29 mouse cellular contexts compared by ENCODE assay signal in the genomic region with DNA sequence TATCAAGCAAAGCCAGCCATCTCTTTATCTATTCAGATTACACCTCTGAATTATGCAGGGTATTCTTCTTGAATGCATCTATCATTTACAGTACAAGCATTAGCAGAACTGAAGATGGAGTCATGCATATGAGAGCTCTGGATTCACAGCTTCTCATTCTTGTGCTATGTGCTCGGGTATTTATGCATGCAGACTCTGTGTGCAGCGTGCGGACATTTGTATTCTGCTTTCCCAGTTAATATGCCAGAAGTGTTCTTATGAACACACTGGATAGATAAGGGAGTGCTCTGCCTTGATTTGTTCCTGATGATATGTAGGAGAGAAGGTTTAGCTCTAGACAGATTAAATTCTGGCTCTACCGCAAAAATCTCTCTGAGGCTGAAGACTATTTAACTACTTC.
DNase-seq lines count a peak whose midpoint lies in the region; ATAC-seq lines count a peak whose summit lies in the region.
"Had no signal": no experiment of that assay in that cellular context is flagged by ENCODE, and none has a peak within 500 bp of the region (broad histone marks: within the 10 kb centered on the region; RNA-seq: fewer than 3 reads in every experiment).

No protein-coding gene starts in this region.

- no peaks in the 10 kb centered on the region for H3K36me3 ChIP-seq in hindbrain, embryonic 16.5 days (ENCODE audit: control insufficient read depth, insufficient read depth, low read length)
- no peaks in the 10 kb centered on the region for H3K36me3 ChIP-seq in hindbrain, embryonic 13.5 days
- no peaks in the 10 kb centered on the region for H3K36me3 ChIP-seq in midbrain, embryonic 15.5 days (replicated peaks)
- no peaks in the 10 kb centered on the region for H3K36me3 ChIP-seq in midbrain, embryonic 13.5 days
- H3K36me3 ChIP-seq: embryonic facial prominence, embryonic 13.5 days; embryonic facial prominence, embryonic 15.5 days; forebrain, embryonic 10.5 days; forebrain, embryonic 12.5 days; G1E had no signal

- DNase-seq in retina, postnatal 1 day, result peak; percentile 4
- DNase-seq in retina, embryonic 14.5 days (ENCODE audit: low spot score), result no peak
- DNase-seq in heart, postnatal 10 days, result no peak
- DNase-seq: adrenal gland, adult 8-10 months; adrenal gland, postnatal 14 days; adrenal gland, postnatal 36 days; B cell, adult 2 months; cerebellum, adult 11 months; cerebellum, adult 18-20 months; cerebellum, adult 8-10 months; cerebellum, adult 9-11 months; cerebellum, postnatal 14 days; cerebellum, postnatal 36 days; embryo, embryonic 11 days had no signal

- H3K27me3 ChIP-seq in hindbrain, embryonic 16.5 days (replicated peaks; ENCODE audit: control insufficient read depth, insufficient read depth, low read length), result no peaks in the 10 kb centered on the region
- no peaks in the 10 kb centered on the region for H3K27me3 ChIP-seq in hindbrain, embryonic 13.5 days
- no peaks in the 10 kb centered on the region for H3K27me3 ChIP-seq in midbrain, embryonic 15.5 days (replicated peaks)
- H3K27me3 ChIP-seq in midbrain, embryonic 13.5 days, result no peaks in the 10 kb centered on the region
- H3K27me3 ChIP-seq: CH12.LX; embryonic facial prominence, embryonic 13.5 days; embryonic facial prominence, embryonic 15.5 days; forebrain, embryonic 12.5 days; Patski had no signal

- H3K4me2 ChIP-seq in hindbrain, embryonic 16.5 days (ENCODE audit: low read length), result no peak overlapping the region
- no peak overlapping the region for H3K4me2 ChIP-seq in hindbrain, embryonic 13.5 days
- H3K4me2 ChIP-seq in midbrain, embryonic 15.5 days, result no peak overlapping the region
- H3K4me2 ChIP-seq in midbrain, embryonic 13.5 days (replicated peaks), result no peak overlapping the region
- H3K4me2 ChIP-seq: embryonic facial prominence, embryonic 13.5 days; embryonic facial prominence, embryonic 15.5 days; forebrain, embryonic 12.5 days had no signal

- H3K4me3 ChIP-seq in hindbrain, embryonic 16.5 days (ENCODE audit: low read length), result no peak overlapping the region
- H3K4me3 ChIP-seq in hindbrain, embryonic 13.5 days, result no peak overlapping the region
- no peak overlapping the region for H3K4me3 ChIP-seq in midbrain, embryonic 15.5 days
- H3K4me3 ChIP-seq in midbrain, embryonic 13.5 days (replicated peaks), result no peak overlapping the region
- H3K4me3 ChIP-seq: embryonic facial prominence, embryonic 13.5 days; embryonic facial prominence, embryonic 15.5 days; erythroblast, embryonic 14.5 days; forebrain, embryonic 10.5 days; forebrain, embryonic 12.5 days had no signal

- H3K4me1 ChIP-seq in hindbrain, embryonic 16.5 days (ENCODE audit: control insufficient read depth, insufficient read depth, low read depth, low read length), result 0 out of 2 replicates have a peak, but pooled peaks cover 2% of the 10 kb centered on the region
- no peaks in the 10 kb centered on the region for H3K4me1 ChIP-seq in hindbrain, embryonic 13.5 days (replicated peaks)
- no peaks in the 10 kb centered on the region for H3K4me1 ChIP-seq in midbrain, embryonic 15.5 days
- no peaks in the 10 kb centered on the region for H3K4me1 ChIP-seq in midbrain, embryonic 13.5 days (replicated peaks)
- H3K4me1 ChIP-seq: embryonic facial prominence, embryonic 13.5 days; embryonic facial prominence, embryonic 15.5 days; forebrain, embryonic 10.5 days had no signal

- H3K9me3 ChIP-seq in hindbrain, embryonic 16.5 days (ENCODE audit: control insufficient read depth, low read length), result no peaks in the 10 kb centered on the region
- H3K9me3 ChIP-seq in hindbrain, embryonic 13.5 days, result no peaks in the 10 kb centered on the region
- H3K9me3 ChIP-seq in midbrain, embryonic 15.5 days, result no peaks in the 10 kb centered on the region
- H3K9me3 ChIP-seq in midbrain, embryonic 13.5 days, result no peaks in the 10 kb centered on the region
- H3K9me3 ChIP-seq: embryonic facial prominence, embryonic 13.5 days; embryonic facial prominence, embryonic 15.5 days; forebrain, embryonic 10.5 days; forebrain, embryonic 12.5 days had no signal

- intact Hi-C loops in heart, postnatal 10 days (cut with DNase I), result no loop called here

- WGBS in hindbrain, embryonic 16.5 days, result 72% methylated on average over 4 of the region's 4 CpGs
- WGBS in hindbrain, embryonic 13.5 days, result 82% methylated on average over 4 of the region's 4 CpGs
- WGBS in midbrain, embryonic 15.5 days, result 70% methylated on average over 4 of the region's 4 CpGs
- WGBS in midbrain, embryonic 13.5 days, result 83% methylated on average over 4 of the region's 4 CpGs

- ATAC-seq in hindbrain, embryonic 16.5 days, result 0 out of 2 replicates have a peak, but pooled peaks have one; percentile 14
- no peak for ATAC-seq in hindbrain, embryonic 13.5 days (ENCODE audit: low FRiP score)
- ATAC-seq in midbrain, embryonic 15.5 days (replicated peaks), result peak; percentile 62
- ATAC-seq in midbrain, embryonic 13.5 days, result no peak
- ATAC-seq: activated CD4-positive, CD25-positive, alpha-beta regulatory T cell, adult 4 months; CD4-positive, CD25-positive, alpha-beta regulatory T cell, adult 4 months; forebrain, embryonic 14.5 days; Patski had no signal

- no peak overlapping the region for H3K9ac ChIP-seq in hindbrain, embryonic 16.5 days (ENCODE audit: low read depth, low read length)
- H3K9ac ChIP-seq in hindbrain, embryonic 13.5 days, result no peak overlapping the region
- no peak overlapping the region for H3K9ac ChIP-seq in midbrain, embryonic 15.5 days
- no peak overlapping the region for H3K9ac ChIP-seq in midbrain, embryonic 13.5 days (replicated peaks)
- H3K9ac ChIP-seq: embryonic facial prominence, embryonic 13.5 days; embryonic facial prominence, embryonic 15.5 days; forebrain, embryonic 12.5 days had no signal

- H3K27ac ChIP-seq in hindbrain, embryonic 16.5 days (ENCODE audit: low read depth, low read length), result no peak overlapping the region
- no peak overlapping the region for H3K27ac ChIP-seq in hindbrain, embryonic 13.5 days
- H3K27ac ChIP-seq in midbrain, embryonic 15.5 days, result no peak overlapping the region
- no peak overlapping the region; the same call in 1 of the 2 replicates for H3K27ac ChIP-seq in midbrain, embryonic 13.5 days
- H3K27ac ChIP-seq: embryonic facial prominence, embryonic 13.5 days; embryonic facial prominence, embryonic 15.5 days; forebrain, embryonic 10.5 days; forebrain, embryonic 12.5 days had no signal

Comparison
In these comparisons a context has a peak if more than half of its experiments do, and no peak if none do; other contexts are left out.
1. ATAC-seq: peak in hindbrain, embryonic 16.5 days (single experiment) and midbrain, embryonic 15.5 days (single experiment); none in hindbrain, embryonic 13.5 days (single experiment) and midbrain, embryonic 13.5 days (single experiment).